Mouse (Mus musculus): ENCODE results near the gene Ltb4r2.
A peak's percentile ranks its signal among the peaks of the same experiment; 100 is the strongest.

Gene Ltb4r2

DNA sequence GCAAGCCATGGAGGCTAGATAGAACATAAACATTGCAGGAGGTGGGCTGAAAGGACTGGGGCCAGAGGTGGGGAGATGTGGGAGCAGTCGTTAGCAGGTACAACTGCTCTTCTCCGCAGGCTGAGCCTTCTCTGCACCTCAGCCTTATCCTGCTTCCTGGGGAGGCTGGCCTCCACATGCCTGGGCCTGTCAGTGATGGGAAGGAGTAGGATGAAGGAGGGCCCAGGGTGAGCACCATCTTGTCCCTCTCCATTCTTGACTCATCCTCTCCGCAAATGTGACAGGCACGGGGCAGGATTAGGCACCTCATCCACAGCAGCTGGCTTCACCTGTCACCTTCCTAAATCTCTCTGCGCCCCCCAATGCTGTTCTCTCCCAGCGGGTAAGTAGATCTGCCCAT lies at the start of gene Ltb4r2:
Gene Ltb4r2 (plus strand): TSS at position 266 of the 400 bp plus-strand sequence.
- DNase-seq (ENCODE audit: low spot score): no peak

DNA sequence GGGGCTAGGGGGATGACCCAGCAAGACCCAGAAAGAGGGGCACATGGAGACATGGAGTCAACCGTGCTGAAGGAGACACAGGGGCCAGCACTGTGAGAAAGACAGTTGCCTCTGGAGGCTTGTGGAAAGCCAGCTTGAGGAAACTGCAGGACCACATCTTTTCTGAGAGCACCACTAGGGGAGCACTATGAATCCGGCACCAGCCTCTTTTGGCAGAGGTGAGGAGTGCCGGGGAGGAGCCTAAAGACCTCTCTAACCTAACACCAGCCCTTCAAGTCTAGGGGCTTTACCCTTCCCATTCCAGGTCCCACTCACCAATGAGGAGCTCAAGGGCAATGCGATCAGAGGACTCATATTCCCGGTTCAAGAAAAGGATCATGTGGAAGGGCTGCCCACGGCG lies 49.4 kb upstream of the Ltb4r2 start:
- no peak for DNase-seq (ENCODE audit: low spot score)

DNA sequence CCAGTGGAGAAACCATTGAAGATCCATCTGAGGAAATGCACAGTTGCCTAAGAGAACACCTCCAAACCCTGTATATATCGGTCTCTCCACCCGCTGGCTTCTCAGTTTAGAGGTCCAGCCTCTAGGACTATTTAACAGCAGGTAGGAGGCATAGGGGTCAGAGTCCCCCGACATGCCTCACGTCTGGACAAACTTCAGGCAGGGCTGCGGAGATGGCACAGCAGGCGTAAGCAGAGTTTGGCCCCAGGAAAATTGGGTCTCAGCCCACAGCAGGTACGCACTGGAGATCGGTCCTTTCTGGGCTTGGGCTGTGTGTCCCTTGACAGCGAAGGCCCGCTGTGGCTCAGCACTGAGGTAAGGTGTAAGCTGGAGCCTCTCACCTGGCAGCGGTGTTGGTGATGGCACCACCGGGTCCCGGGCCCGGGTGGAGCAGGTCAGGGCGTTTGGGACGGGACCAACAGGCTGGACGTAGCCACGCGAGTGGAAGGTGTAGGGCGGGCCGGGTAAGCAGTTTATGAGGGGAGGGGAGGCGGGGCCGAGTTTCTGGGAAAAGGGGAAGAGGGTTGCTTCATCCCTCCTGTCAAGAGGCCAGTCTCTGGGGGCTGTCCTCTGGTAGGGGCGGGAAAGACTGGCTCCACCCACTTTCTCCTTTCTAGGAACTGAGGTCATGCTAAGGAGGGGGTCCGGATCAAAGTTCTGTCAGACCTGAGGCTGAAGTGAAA lies 48.1 kb upstream of the Ltb4r2 start:
- DNase-seq (ENCODE audit: low spot score): peak; percentile 28

DNA sequence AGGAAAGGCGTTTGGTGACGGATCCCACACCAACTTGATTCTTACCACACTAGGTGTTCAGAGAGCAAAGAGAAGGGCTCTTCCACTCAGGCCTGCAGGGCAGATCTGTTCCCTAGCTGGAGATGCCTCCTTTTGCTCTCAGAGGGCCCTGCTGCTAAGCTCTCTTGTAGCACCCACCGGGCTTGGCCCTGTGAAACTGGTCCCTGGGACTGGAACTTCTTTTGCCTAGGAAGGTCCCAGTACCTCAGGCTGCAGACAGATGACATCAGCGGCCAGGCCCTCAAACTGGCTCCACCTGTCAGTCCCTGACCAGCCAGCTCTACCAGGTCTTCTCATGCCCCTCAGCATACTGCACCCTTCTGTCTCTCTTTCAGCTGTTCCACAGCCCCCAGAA lies 47.5 kb upstream of the Ltb4r2 start, which contains the start of gene Tgm1:
Gene Tgm1 (minus strand): TSS at position 198 of the 394 bp plus-strand sequence.
- DNase-seq (ENCODE audit: low spot score): no peak

DNA sequence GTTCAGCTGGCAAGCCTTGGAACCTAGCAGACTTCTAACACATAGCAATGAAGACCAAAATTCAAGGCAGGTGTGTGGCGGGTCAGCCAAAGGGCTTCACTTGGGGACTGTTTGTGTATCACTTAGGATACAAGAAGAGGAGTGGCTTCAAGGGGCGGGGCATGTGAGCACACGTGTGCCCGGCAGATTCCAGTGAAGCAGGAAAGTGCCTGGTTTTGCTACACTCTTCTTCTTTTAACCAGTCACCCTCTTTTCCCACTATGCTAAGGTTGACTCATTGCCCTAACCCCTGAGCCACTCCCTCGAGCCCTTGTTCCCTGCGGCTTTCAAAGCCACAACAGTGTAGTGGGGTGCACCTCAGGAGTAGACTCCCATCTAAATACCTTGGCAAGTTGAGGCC lies 46.3 kb upstream of the Ltb4r2 start:
- no peak for DNase-seq (ENCODE audit: low spot score)

DNA sequence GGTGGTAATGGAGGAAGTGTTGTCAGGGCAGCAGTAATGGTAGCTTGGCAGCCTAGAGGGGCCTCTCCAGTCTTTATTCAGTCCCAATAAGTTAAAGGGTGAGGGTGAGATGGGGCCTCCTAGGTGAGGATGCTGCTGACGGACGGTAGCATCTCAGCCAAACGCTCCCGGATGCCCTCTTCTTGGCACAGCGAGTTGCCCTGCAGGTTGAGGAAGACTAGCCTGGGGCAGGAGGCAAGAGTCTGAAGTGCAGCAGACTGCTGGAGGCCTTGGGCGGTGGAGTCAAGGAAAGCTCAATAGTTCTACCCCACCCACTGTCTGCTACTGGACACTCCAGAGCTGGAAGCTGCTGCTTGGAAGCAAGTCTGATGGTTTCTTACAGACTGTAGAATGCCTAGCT lies 45.0 kb upstream of the Ltb4r2 start:
- DNase-seq (ENCODE audit: low spot score): no peak

DNA sequence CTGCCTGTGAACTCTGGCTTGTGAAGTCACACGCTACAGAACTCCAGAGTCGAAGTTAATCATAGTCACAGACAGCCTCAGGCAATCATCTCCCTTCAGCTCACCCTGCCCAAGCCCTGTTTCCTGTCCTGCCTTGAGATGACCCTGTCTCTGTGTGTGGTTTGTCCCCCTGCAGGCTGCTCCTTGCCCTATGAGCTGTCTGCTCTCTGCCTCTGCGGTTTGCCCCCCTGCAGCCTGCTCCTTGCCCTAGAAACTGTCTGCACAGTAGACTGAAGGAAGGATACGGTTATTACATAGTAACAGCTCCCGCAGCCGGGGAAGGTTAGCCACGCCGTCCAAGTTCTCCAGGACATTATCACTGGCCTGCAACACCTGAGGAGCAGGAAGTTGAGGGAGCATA lies 44.3 kb upstream of the Ltb4r2 start:
- no peak for DNase-seq (ENCODE audit: low spot score)

DNA sequence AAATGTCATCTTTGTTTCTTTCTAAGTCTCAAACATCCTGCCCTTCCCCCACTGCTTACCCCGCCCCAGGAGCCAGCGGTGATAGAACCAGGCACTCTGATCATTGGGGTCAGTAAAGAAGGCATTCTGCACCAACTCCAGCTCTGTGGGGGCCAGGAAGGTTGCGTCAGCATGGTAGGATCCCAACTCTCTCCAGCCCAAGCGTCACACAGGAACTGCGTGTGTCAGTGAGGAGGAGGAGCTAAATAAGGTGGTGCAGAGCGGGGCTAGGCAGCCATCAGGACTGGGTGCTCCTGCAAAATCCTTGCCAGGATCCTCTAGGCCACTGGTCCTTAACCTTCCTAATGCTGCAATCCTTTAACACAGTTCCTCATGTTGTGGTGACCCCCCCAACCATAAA lies 41.5 kb upstream of the Ltb4r2 start:
- no peak for DNase-seq (ENCODE audit: low spot score)

DNA sequence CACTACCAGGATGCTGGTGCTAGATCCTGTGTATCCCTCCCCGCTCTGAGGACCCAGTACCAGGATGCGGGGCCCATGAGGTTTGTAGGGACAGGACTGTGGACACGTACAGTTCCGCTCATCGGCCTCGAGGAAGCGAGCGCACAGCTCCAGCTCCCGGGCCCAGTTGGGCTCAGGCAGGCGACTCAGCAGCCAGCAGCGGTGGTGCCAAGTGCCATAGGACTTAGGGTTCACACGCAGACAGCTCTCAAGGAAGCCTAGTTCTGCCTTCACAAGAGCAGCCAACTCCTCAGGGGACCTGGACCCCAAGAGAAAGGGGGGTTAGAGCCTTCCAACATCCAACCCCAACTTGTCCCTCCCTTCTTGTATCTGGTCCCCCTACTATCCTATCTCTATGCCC lies 40.6 kb upstream of the Ltb4r2 start:
- DNase-seq (ENCODE audit: low spot score): no peak

DNA sequence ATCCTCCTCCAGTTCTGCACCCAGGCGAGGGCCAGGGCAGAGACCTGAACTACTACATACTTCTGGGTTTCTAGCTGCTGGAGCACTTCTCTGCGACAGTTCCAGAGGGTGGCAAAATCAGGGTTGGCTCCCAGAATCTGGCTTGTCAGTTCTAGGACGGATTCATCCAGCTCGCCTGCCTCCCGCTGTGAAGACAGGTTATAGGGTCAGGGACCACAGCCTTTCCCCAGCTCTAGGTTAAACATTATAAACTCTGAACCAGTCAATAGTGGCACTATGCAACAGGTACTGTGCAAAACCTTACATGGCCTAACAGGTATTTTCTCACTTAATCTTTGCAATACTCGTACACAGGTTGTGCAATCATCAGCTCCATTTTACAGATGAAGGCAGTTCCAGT lies 40.2 kb upstream of the Ltb4r2 start:
- no peak for DNase-seq (ENCODE audit: low spot score)

DNA sequence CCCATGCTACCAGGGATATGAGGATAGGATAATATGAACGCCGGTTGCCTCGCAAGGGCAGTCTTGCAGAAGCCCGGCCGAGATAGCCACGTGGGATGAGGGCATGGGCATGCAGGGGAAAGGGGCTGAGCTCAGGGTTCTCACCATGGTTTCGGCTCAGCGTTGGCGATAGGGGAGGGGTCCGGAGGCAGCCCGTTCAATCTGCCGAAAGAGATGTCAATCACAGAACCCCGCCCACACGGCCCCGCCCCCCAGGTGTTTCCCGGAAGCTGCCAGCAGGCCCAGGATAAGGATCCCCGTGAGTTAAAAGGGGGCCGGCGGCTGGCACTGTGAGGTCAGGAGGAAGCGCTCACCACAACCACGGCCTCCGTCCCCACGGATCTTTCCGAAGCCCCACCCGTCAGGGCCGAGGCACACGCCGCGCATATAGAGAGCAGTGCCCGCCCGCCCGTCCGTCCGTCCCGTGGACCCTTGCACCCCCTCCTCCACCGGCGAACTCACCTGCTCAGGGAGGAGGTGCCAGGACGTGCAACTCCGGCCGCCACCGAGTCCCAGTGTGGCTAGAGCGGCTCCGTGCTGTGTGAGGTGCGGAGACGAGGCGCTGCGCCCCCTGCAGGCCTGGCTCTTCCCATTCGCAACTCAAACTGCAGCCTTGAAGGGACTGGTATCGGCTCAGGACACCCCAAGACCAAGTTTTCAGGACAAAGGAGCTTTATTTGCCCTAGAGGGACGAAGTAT lies 39.4 kb upstream of the Ltb4r2 start, which contains the start of gene Rabggta:
Gene Rabggta (minus strand): TSS at position 564 of the 738 bp plus-strand sequence.
- peak; percentile 96 for DNase-seq (ENCODE audit: low spot score)

DNA sequence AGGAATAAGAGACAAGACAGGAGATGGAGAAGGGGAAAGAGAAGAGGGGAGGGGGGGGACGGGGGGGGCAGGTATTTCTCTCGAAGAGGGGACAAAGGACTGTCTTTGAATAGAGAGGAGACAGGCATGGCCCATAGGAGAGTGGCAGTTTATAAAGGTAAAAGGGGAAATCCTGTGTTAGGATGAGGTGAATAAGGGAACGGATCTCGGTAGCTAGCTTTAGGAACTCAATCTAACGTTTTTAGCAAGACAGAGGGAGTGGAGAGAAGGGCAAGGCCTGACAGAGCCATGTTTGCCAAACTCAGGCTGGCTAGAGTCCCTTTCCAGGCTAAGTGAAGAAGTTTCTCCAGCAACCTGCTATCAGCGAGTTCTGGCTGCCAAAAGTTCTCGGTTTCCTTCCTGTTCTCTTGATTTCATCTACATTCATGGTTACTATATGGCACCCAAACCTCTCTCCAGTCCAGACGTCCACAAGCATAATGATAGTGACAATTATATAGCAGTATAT lies 38.7 kb upstream of the Ltb4r2 start:
- DNase-seq (ENCODE audit: low spot score): no peak

DNA sequence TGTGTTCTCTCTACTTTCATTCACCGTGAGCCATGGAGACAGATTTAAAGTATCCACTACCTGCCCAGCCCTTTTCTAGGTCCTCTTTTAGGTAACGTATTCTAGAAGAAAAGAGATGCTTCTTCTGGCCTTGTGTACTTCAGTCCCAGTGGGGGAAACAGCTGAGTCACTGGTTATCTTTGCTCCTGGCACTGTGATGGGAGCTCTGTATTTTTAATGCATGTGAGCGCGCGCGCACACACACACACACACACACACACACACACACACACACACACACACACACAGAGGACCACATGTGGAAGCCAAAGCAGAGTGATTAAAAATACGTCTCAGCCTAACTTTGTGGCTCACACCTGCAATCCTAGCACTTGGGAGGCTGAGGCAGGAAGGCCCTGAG lies 37.8 kb upstream of the Ltb4r2 start:
- no peak for DNase-seq (ENCODE audit: low spot score)

DNA sequence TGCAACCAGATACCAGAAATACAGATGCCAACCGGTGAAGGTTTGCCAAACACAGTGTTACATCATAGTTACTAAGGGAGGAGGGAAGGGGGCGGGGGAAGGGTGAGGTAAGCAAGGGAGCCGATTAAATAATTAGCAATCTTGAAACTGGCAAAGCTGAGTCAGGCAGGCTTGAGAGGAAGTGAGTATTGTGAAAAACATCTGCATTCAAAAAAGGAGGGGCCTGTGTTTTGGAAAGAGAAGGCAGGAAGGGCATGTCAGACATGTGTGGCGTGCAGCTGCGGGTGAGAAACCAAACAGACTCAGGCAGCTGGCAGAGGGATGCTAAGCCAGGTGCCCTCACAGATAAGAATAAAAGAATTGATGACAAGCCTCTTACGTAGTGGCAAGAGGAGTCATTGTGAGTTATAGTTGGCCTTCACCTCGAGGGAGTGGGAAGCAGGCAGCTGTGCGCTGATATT lies 36.8 kb upstream of the Ltb4r2 start:
- DNase-seq (ENCODE audit: low spot score): no peak

DNA sequence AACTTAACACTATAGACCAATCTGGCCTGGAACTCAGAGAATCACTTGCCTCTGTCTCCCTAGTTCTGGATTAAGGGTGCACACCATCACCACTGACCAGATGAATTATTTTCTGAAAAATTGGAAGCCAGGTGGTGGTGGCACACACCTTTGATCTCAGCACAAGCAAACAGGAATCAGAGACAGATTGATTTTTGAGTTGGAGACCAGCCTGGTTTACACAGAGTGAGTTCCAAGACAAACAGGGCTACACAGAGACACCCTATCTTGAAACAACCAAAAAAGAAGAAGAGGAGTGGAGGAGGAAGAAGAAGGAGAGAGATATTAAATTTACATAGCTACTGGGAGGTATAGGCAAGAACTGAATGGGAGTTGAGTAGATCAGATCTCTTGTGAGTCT lies 35.0 kb upstream of the Ltb4r2 start:
- no peak for DNase-seq (ENCODE audit: low spot score)

DNA sequence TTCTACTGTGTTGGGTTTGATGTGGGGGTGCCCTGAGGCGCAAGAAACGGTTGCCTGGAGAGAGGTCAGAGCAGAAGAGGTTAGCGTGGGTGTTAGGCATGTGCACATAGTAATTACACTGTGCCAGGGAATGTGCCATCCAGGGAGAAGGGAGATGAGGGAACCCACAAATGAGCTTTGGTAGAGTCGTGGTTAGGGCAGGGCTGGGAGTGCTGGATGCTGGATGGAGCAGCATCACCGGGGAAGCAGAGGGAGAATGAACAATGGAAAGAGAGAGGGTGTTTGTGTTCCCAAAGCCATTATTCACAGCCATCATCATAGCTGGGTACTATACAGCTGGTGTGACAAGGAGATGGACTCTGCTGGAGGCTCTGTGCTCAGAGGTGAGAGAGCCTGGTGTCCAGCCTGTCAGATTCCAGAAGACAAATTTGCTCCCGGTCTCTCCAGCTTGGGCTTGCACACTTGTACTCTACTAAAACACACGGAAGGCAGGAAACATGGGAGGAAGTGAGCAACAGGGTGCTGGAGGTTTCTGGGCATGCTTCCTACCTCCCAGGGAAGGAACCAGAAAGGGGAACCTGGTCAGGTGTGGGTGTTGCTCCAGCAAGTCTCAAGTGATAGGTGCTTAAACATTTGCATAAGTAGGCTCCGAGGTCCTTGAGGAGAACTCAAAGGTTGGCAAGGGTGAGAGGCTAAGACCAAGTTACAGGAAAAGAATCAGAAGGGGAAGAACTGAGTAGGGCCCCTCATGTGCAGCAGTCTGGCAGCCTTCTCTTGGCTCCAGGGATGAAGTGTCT lies 33.1 kb upstream of the Ltb4r2 start:
- no peak for DNase-seq (ENCODE audit: low spot score)

DNA sequence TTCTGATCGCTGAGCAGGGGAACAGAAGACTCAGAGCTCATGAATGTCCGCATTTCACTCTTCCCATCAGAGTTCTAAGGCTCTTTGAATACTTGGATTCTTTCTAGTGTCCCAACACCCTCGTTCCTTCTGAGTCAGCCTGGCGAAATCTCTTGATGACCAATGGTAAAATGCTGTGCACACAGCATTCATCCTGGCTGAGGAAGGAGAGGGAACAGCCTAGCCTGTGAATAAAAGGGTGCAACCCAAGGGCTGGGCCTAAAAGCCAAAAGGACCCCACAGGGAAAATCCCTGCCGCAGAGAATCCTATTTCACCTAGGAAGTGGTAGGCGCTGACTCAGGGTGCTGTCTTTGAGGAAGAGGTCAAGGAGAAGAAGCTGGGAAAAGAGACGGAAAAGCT lies 31.1 kb upstream of the Ltb4r2 start:
- DNase-seq (ENCODE audit: low spot score): no peak

DNA sequence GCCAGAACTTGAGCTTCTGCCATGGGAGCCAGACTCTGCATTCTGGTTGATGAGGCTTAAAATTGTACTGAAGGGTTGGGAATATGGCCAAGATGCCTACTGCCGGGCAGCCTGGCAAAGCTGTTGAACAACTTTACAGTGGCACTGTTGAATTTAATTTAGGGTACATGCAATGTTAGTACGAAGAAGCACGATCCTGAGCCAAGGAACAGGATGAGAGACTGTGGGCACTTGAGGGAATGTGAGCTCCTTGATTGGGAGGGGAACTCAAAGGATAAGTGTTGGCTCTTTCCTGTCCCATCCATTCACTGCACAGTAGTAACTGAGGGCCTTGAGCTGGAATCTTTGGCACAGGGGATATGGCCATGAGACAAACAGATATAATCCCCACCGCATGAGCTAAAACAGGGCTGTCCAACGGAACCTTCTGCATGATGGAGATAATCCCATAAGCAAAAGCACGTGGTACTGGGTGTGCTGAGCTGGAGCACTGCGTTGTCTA lies 30.6 kb upstream of the Ltb4r2 start:
- DNase-seq (ENCODE audit: low spot score): no peak

DNA sequence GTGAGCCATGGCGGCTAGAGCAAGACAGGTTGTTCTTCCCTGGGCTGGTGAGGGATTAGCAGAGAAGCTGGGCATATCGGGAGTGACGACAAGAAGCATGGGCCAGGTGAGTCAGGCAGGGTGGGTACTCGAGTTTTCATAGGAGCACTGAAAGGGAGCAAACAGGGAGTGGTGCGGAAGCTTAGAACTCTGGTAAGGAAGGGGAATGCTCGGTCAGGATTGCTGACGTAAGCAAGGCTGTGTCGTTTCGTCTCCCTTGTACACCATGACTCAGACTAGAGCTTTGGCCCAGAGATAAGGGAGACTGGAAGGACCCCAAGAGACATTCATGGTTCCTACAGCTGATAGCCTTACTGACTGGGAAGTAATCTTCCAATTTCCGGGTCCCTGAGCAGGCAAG lies 27.3 kb upstream of the Ltb4r2 start:
- no peak for DNase-seq (ENCODE audit: low spot score)

DNA sequence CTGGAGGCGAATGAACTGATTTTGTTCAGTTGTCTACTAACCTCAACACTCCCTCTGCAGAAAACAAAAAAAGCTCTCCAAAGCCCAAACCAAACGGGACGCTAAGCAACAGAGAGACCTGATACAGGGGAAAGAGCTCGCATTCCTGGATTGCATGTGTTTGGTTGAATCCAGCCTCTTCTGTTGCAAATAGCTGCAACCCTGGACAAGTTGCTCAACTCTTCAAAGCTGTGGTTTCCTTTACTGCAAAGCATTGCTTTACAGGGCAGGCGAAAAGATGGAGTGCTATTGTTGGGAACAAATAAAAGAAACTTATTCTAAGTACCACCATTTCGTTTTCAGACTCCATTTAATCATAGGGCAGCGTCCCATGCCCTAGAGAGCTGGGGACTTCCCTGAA lies 26.4 kb upstream of the Ltb4r2 start:
- no peak for DNase-seq (ENCODE audit: low spot score)

DNA sequence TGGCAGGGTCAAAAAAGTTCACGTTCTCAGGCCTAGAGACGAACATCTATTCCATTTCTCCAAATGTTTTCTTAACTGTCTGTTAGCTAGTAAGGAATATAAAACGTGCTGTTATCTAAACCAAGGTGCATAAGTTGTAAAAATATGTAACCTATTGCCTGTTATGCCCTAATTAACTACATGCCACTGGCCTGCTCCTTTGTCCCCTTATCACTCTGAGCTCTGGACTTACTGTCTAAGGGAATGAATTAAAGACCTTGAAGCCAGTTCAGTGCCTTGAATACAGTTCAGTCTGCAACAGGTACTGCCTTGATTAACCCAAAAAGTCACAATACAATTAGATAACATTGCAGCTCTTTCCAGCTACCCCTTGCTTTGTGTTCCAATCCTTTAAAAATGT lies 25.9 kb upstream of the Ltb4r2 start:
- no peak for DNase-seq (ENCODE audit: low spot score)

DNA sequence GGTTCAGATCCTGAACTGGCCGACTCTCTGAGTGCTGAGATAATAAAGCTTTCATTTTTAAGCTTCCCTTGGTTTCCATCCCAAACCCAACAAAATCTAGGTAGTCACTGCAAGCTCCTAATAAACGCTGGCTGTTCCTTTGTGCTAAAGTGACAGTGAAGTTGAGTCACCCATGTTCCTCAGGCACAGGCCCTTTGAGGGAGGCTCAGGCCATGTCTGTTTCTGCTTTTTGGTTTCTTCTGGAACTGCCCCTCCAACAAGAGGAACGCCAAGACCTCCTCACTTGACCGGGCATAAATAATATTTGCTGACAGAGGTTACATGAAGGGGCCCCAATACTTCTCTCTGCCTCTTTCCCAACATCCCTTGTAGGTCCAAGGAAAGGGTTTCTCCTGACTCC lies 25.5 kb upstream of the Ltb4r2 start:
- DNase-seq (ENCODE audit: low spot score): no peak

Data from retina, embryonic 14.5 days (tissue).